18 mouse cellular contexts compared by ENCODE assay signal in genomic region chr7:74016613-74017012, GRCm38 (mm10). TPM values are rescaled to one million over a fixed set of nuclear protein-coding genes. Genes with fewer than 3 reads are reported as not detected.
DNase-seq lines count a peak whose midpoint lies in the region; ATAC-seq and TF ChIP-seq lines count a peak whose summit lies in the region.
"Had no signal": no experiment of that assay in that cellular context is flagged by ENCODE, and none has a peak within 500 bp of the region (broad histone marks: within the 10 kb centered on the region; RNA-seq: fewer than 3 reads in every experiment).

No protein-coding gene starts in this region.

- peak; percentile 51 for DNase-seq in hindbrain, postnatal 0 days (ENCODE audit: low spot score)
- no peak for DNase-seq in lung, postnatal 0 days (ENCODE audit: low spot score)
- no peak for DNase-seq in lung, postnatal 4 days
- peak; percentile 6 for DNase-seq in MEL (ENCODE audit: low read depth, low spot score)
- DNase-seq in gastrocnemius, postnatal 4 days (ENCODE audit: low spot score in 2 of 2): no peak
- DNase-seq: cerebellum, adult 2 months; gastrocnemius, postnatal 25 days; heart, postnatal 14 days; kidney, adult 2 months; kidney, postnatal 4 days; thymus, adult 2 months had no signal

- no peak; the same call in 1 of the 2 replicates for TF ChIP-seq RAD21 in MEL (IDR thresholded peaks at IDR 0.05; ENCODE audit: low read depth, low read length)

- H3K36me3 ChIP-seq in hindbrain, postnatal 0 days (ENCODE audit: insufficient read depth, low read length): no peaks in the 10 kb centered on the region
- H3K36me3 ChIP-seq in hindbrain, embryonic 12.5 days: no peaks in the 10 kb centered on the region
- H3K36me3 ChIP-seq in lung, postnatal 0 days (ENCODE audit: insufficient read depth, low read length): no peaks in the 10 kb centered on the region
- no peaks in the 10 kb centered on the region for H3K36me3 ChIP-seq in MEL (ENCODE audit: control insufficient read depth in 1 of 2, insufficient read depth in 2 of 2, low read length in 2 of 2)
- H3K36me3 ChIP-seq: G1E; hindbrain, embryonic 15.5 days; midbrain, embryonic 12.5 days had no signal

- H3K4me3 ChIP-seq in hindbrain, postnatal 0 days (ENCODE audit: low read length): no peak overlapping the region
- no peak overlapping the region for H3K4me3 ChIP-seq in hindbrain, embryonic 12.5 days
- H3K4me3 ChIP-seq in lung, postnatal 0 days (ENCODE audit: low read depth, low read length): no peak overlapping the region
- H3K4me3 ChIP-seq in MEL (ENCODE audit: control insufficient read depth in 1 of 2, insufficient read depth in 1 of 2, low read depth in 2 of 2, low read length in 2 of 2): no peak overlapping the region
- H3K4me3 ChIP-seq: hindbrain, embryonic 15.5 days; midbrain, embryonic 12.5 days had no signal

- no peaks in the 10 kb centered on the region for H3K79me2 ChIP-seq in MEL (ENCODE audit: control insufficient read depth, insufficient read depth, low read length, poor library complexity)

- no peak for TF ChIP-seq POLR2A in MEL (IDR thresholded peaks at IDR 0.05; ENCODE audit: control insufficient read depth in 1 of 2, insufficient read depth in 1 of 2, low read depth in 1 of 2, low read length in 2 of 2, poor library complexity in 1 of 2)

- no peak overlapping the region for H3K27ac ChIP-seq in hindbrain, postnatal 0 days
- no peak overlapping the region for H3K27ac ChIP-seq in hindbrain, embryonic 12.5 days
- H3K27ac ChIP-seq in lung, postnatal 0 days (ENCODE audit: low read length): no peak overlapping the region
- no peak overlapping the region for H3K27ac ChIP-seq in MEL (ENCODE audit: control insufficient read depth, low read depth, low read length)
- H3K27ac ChIP-seq: hindbrain, embryonic 15.5 days; midbrain, embryonic 12.5 days had no signal

- H3K4me2 ChIP-seq in hindbrain, postnatal 0 days (ENCODE audit: low read depth, low read length): no peak overlapping the region
- H3K4me2 ChIP-seq in hindbrain, embryonic 12.5 days (replicated peaks): no peak overlapping the region
- H3K4me2 ChIP-seq in lung, postnatal 0 days (replicated peaks; ENCODE audit: low read depth, low read length): no peak overlapping the region
- H3K4me2 ChIP-seq: heart, embryonic 11.5 days; hindbrain, embryonic 15.5 days; midbrain, embryonic 12.5 days had no signal

- no peaks in the 10 kb centered on the region for H3K27me3 ChIP-seq in hindbrain, postnatal 0 days (ENCODE audit: insufficient read depth, low read length)
- H3K27me3 ChIP-seq in hindbrain, embryonic 12.5 days: peaks cover 13% of the 10 kb centered on the region; the same call in 1 of the 2 replicates
- 0 out of 2 replicates have a peak, but pooled peaks cover 13% of the 10 kb centered on the region for H3K27me3 ChIP-seq in lung, postnatal 0 days (replicated peaks; ENCODE audit: insufficient read depth, low read length)
- no peaks in the 10 kb centered on the region for H3K27me3 ChIP-seq in MEL (ENCODE audit: control insufficient read depth in 1 of 2, insufficient read depth in 2 of 2, low read length in 2 of 2)
- H3K27me3 ChIP-seq: hindbrain, embryonic 15.5 days had no signal

- no peak for TF ChIP-seq EP300 in lung, postnatal 0 days (IDR thresholded peaks at IDR 0.05)
- no peak for TF ChIP-seq EP300 in MEL (IDR thresholded peaks at IDR 0.05; ENCODE audit: low read depth in 1 of 2, low read length in 2 of 2)

- TF ChIP-seq CTCF in hindbrain, postnatal 0 days (IDR thresholded peaks at IDR 0.05; ENCODE audit: low read depth): peak; percentile 48; the same call in 1 of the 2 replicates
- TF ChIP-seq CTCF in lung, postnatal 0 days (IDR thresholded peaks at IDR 0.05): peak; percentile 43
- TF ChIP-seq CTCF in MEL (IDR thresholded peaks at IDR 0.05 in 2 of 3, conservative IDR thresholded peaks at IDR 0.05 in 1 of 3; ENCODE audit: control insufficient read depth in 1 of 3, insufficient read depth in 1 of 3, low read depth in 2 of 3, low read length in 3 of 3, poor library complexity in 1 of 3, severe bottlenecking in 1 of 3): peak in 1 of 3 experiments; percentile 2; a peak in 1 of 6 replicates

- no peak for ATAC-seq in hindbrain, postnatal 0 days
- ATAC-seq in hindbrain, embryonic 12.5 days (ENCODE audit: low FRiP score): no peak
- no peak for ATAC-seq in lung, postnatal 0 days
- ATAC-seq in megakaryocyte-erythroid progenitor cell, adult 5-6 weeks (replicated peaks; ENCODE audit: low FRiP score, low TSS enrichment, poor library complexity, severe bottlenecking): peak; percentile 56; the same call in 1 of the 2 replicates

- WGBS in hindbrain, postnatal 0 days: 81% methylated on average over 2 of the region's 2 CpGs
- 83% methylated on average over 2 of the region's 2 CpGs for WGBS in hindbrain, embryonic 12.5 days
- WGBS in lung, postnatal 0 days: 51% methylated on average over 2 of the region's 2 CpGs

- no peaks in the 10 kb centered on the region for H3K9me3 ChIP-seq in hindbrain, postnatal 0 days (ENCODE audit: low read length)
- no peaks in the 10 kb centered on the region for H3K9me3 ChIP-seq in hindbrain, embryonic 12.5 days (replicated peaks)
- no peaks in the 10 kb centered on the region for H3K9me3 ChIP-seq in lung, postnatal 0 days (ENCODE audit: low read length)
- no peaks in the 10 kb centered on the region for H3K9me3 ChIP-seq in MEL (replicated peaks; ENCODE audit: insufficient read depth, low read length)
- H3K9me3 ChIP-seq: hindbrain, embryonic 15.5 days; midbrain, embryonic 12.5 days had no signal

- no peaks in the 10 kb centered on the region; the same call in 1 of the 2 replicates for H3K4me1 ChIP-seq in hindbrain, postnatal 0 days (ENCODE audit: insufficient read depth, low read length)
- H3K4me1 ChIP-seq in hindbrain, embryonic 12.5 days: peaks cover 12% of the 10 kb centered on the region
- H3K4me1 ChIP-seq in lung, postnatal 0 days (ENCODE audit: insufficient read depth, low read depth, low read length): no peaks in the 10 kb centered on the region
- no peaks in the 10 kb centered on the region for H3K4me1 ChIP-seq in MEL (ENCODE audit: control insufficient read depth in 1 of 2, insufficient read depth in 2 of 2, low read length in 2 of 2)

- no peak overlapping the region for H3K9ac ChIP-seq in hindbrain, postnatal 0 days (replicated peaks; ENCODE audit: low read length)
- H3K9ac ChIP-seq in hindbrain, embryonic 12.5 days: no peak overlapping the region
- no peak overlapping the region for H3K9ac ChIP-seq in lung, postnatal 0 days (replicated peaks; ENCODE audit: low read depth)
- H3K9ac ChIP-seq in MEL (ENCODE audit: control insufficient read depth, low read depth, low read length, poor library complexity, severe bottlenecking): no peak overlapping the region
- H3K9ac ChIP-seq: hindbrain, embryonic 15.5 days; midbrain, embryonic 12.5 days had no signal

TF ChIP-seq in MEL, 35 proteins besides CTCF, POLR2A, EP300 and RAD21:
- TF ChIP-seq MYC (IDR thresholded peaks at IDR 0.05; ENCODE audit: low read depth, low read length): no peak
- no peak for TF ChIP-seq ZMIZ1 (IDR thresholded peaks at IDR 0.05; ENCODE audit: low read depth, low read length)

RNA-seq across cellular contexts. Expression of gene St8sia2, which starts 3.1 kb away (rescaled TPM):
- 52.4 and 54.8 TPM in 2 replicates for total RNA-seq in hindbrain, postnatal 0 days (2014; rRNA removed)
- 37.4 and 45.1 TPM in 2 replicates for polyA plus RNA-seq in hindbrain, postnatal 0 days (2015; fragmentation: Nextera tagmentation; extraction: Ambion mirVana)
- polyA plus RNA-seq in hindbrain, embryonic 12.5 days (2016; fragmentation: Nextera tagmentation; extraction: Ambion mirVana): 60.2 and 69.5 TPM in 2 replicates
- polyA plus RNA-seq in lung, postnatal 0 days (2015; fragmentation: Nextera tagmentation; extraction: Ambion mirVana): 3.5 and 4.4 TPM in 2 replicates
- not detected in 2 replicates for total RNA-seq in MEL (2012; rRNA removed)
- not detected for polyA plus RNA-seq in MEL (2012; ENCODE audit: insufficient read depth in 1 of 2, insufficient read length in 2 of 2, low read depth in 1 of 2, low replicate concordance in 2 of 2, missing spikeins in 1 of 2)
- 0.49 TPM in 1 of 2 replicates, not detected in the other for total RNA-seq in megakaryocyte-erythroid progenitor cell, adult 5-6 weeks (2014; fragmentation: Nextera tagmentation)
- total RNA-seq in megakaryocyte-erythroid progenitor cell, adult 5-6 weeks (2017): 0.19 TPM in 1 of 2 replicates, not detected in the other
- 1 to 10 TPM; 6.5 to 7.7 TPM for total RNA-seq in gastrocnemius, postnatal 4 days (2021)
- total RNA-seq: liver, adult 2 months had no signal
- polyA plus RNA-seq: G1E had no signal

Comparison
In these comparisons a context has a peak if more than half of its experiments do, and no peak if none do; other contexts are left out.
1. DNase-seq: peak in hindbrain, postnatal 0 days (single experiment) and MEL (single experiment); none in lung, postnatal 0 days (single experiment), lung, postnatal 4 days (0 of 2) and gastrocnemius, postnatal 4 days (0 of 2).